Mouse (Mus musculus): ENCODE data around the gene Vcl. TPM values are rescaled to one million over a fixed set of nuclear protein-coding genes. Genes with fewer than 3 reads are reported as not detected.

Vcl gene
- polyA plus RNA-seq, 1 experiment: 104 TPM

- Histone ChIP-seq H3ac (ENCODE audit: control insufficient read depth, insufficient read length) (no peak overlapping the region), H3K79me2 (ENCODE audit: control insufficient read depth, insufficient read depth) (peaks cover 52% of the 10 kb centered on the region), H3K4me3 (no peak overlapping the region), H3K27me3 (ENCODE audit: control insufficient read depth, insufficient read depth, insufficient read length) (no peaks in the 10 kb centered on the region), H3K4me2 (ENCODE audit: low read depth) (no peak overlapping the region), H3K36me3 (ENCODE audit: control insufficient read depth, insufficient read depth) (peaks cover 56% of the 10 kb centered on the region)
- TF ChIP-seq POLR2A (IDR thresholded peaks at IDR 0.05; ENCODE audit: insufficient read length, low read depth) (no peak), POLR2AphosphoS2 (IDR thresholded peaks at IDR 0.05; ENCODE audit: insufficient read length, low read depth) (no peak), E2F4 (IDR thresholded peaks at IDR 0.05; ENCODE audit: insufficient read depth) (no peak), CEBPB (IDR thresholded peaks at IDR 0.05; ENCODE audit: insufficient read depth, poor library complexity, severe bottlenecking) (no peak), MYOD1 (IDR thresholded peaks at IDR 0.05; ENCODE audit: control insufficient read depth in 1 of 3, insufficient read length in 2 of 3, low read depth in 2 of 3) (no peak), USF1 (IDR thresholded peaks at IDR 0.05; ENCODE audit: low read depth) (no peak), TCF12 (IDR thresholded peaks at IDR 0.05; ENCODE audit: insufficient read depth, poor library complexity, severe bottlenecking) (no peak)
These were observed 64.0 kb downstream of the Vcl start for GRCm38 (mm10) chr14:20993067-20993691.

GRCm38 (mm10) chr14:20994475-20994874 is 65.3 kb downstream of the Vcl start:
- TF ChIP-seq POLR2A (IDR thresholded peaks at IDR 0.05; ENCODE audit: insufficient read length, low read depth): no peak
- TF ChIP-seq E2F4 (IDR thresholded peaks at IDR 0.05; ENCODE audit: insufficient read depth): no peak
- TF ChIP-seq MYOD1 (IDR thresholded peaks at IDR 0.05; ENCODE audit: control insufficient read depth in 1 of 3, insufficient read length in 2 of 3, low read depth in 2 of 3): no peak
- TF ChIP-seq CEBPB (IDR thresholded peaks at IDR 0.05; ENCODE audit: insufficient read depth, poor library complexity, severe bottlenecking): no peak
- no peak for TF ChIP-seq POLR2AphosphoS2 (IDR thresholded peaks at IDR 0.05; ENCODE audit: insufficient read length, low read depth)
- no peak for TF ChIP-seq SRF (IDR thresholded peaks at IDR 0.05; ENCODE audit: control insufficient read depth, insufficient read length, low read depth)
- TF ChIP-seq TCF12 (IDR thresholded peaks at IDR 0.05; ENCODE audit: insufficient read depth, poor library complexity, severe bottlenecking): no peak
- TF ChIP-seq TCF3 (IDR thresholded peaks at IDR 0.05; ENCODE audit: insufficient read length, low read depth): no peak
- TF ChIP-seq USF1 (IDR thresholded peaks at IDR 0.05; ENCODE audit: low read depth): no peak
- no peak for TF ChIP-seq MYOG (IDR thresholded peaks at IDR 0.05; ENCODE audit: control insufficient read depth in 1 of 3, insufficient read depth in 1 of 3, insufficient read length in 2 of 3, low read depth in 2 of 3)
- no peak for TF ChIP-seq REST (IDR thresholded peaks at IDR 0.05; ENCODE audit: insufficient read depth, insufficient read length)
- no peak for TF ChIP-seq MAX (IDR thresholded peaks at IDR 0.05; ENCODE audit: low read depth)
- Histone ChIP-seq H3K36me3 (ENCODE audit: control insufficient read depth, insufficient read depth) (peaks cover 57% of the 10 kb centered on the region), H3K27me3 (ENCODE audit: control insufficient read depth, insufficient read depth, insufficient read length) (no peaks in the 10 kb centered on the region), H3K4me3 (no peak overlapping the region), H3K79me2 (ENCODE audit: control insufficient read depth, insufficient read depth) (peaks cover 54% of the 10 kb centered on the region), H3K4me2 (ENCODE audit: low read depth) (no peak overlapping the region), H3ac (ENCODE audit: control insufficient read depth, insufficient read length) (no peak overlapping the region)

- no peak for TF ChIP-seq POLR2AphosphoS2 (IDR thresholded peaks at IDR 0.05; ENCODE audit: insufficient read length, low read depth)
- TF ChIP-seq SRF (IDR thresholded peaks at IDR 0.05; ENCODE audit: control insufficient read depth, insufficient read length, low read depth): no peak
- TF ChIP-seq CEBPB (IDR thresholded peaks at IDR 0.05; ENCODE audit: insufficient read depth, poor library complexity, severe bottlenecking): no peak
- TF ChIP-seq USF1 (IDR thresholded peaks at IDR 0.05; ENCODE audit: low read depth): no peak
- no peak for TF ChIP-seq MYOG (IDR thresholded peaks at IDR 0.05; ENCODE audit: control insufficient read depth in 1 of 3, insufficient read depth in 1 of 3, insufficient read length in 2 of 3, low read depth in 2 of 3)
- TF ChIP-seq MAX (IDR thresholded peaks at IDR 0.05; ENCODE audit: low read depth): no peak
- TF ChIP-seq MYOD1 (IDR thresholded peaks at IDR 0.05; ENCODE audit: control insufficient read depth in 1 of 3, insufficient read length in 2 of 3, low read depth in 2 of 3): no peak
- no peak for TF ChIP-seq TCF3 (IDR thresholded peaks at IDR 0.05; ENCODE audit: insufficient read length, low read depth)
- TF ChIP-seq TCF12 (IDR thresholded peaks at IDR 0.05; ENCODE audit: insufficient read depth, poor library complexity, severe bottlenecking): no peak
- no peak for TF ChIP-seq POLR2A (IDR thresholded peaks at IDR 0.05; ENCODE audit: insufficient read length, low read depth)
- no peak for TF ChIP-seq E2F4 (IDR thresholded peaks at IDR 0.05; ENCODE audit: insufficient read depth)
- TF ChIP-seq REST (IDR thresholded peaks at IDR 0.05; ENCODE audit: insufficient read depth, insufficient read length): no peak
- Histone ChIP-seq H3K27me3 (ENCODE audit: control insufficient read depth, insufficient read depth, insufficient read length) (no peaks in the 10 kb centered on the region), H3K79me2 (ENCODE audit: control insufficient read depth, insufficient read depth) (peaks cover 50% of the 10 kb centered on the region), H3K36me3 (ENCODE audit: control insufficient read depth, insufficient read depth) (peaks cover 51% of the 10 kb centered on the region), H3ac (ENCODE audit: control insufficient read depth, insufficient read length) (no peak overlapping the region), H3K4me3 (no peak overlapping the region), H3K4me2 (ENCODE audit: low read depth) (no peak overlapping the region)
These were observed 66.3 kb downstream of the Vcl start for GRCm38 (mm10) chr14:20995497-20995896.

- Histone ChIP-seq H3K27me3 (ENCODE audit: control insufficient read depth, insufficient read depth, insufficient read length) (no peaks in the 10 kb centered on the region), H3K36me3 (ENCODE audit: control insufficient read depth, insufficient read depth) (peaks cover 55% of the 10 kb centered on the region), H3K4me3 (no peak overlapping the region), H3K79me2 (ENCODE audit: control insufficient read depth, insufficient read depth) (peaks cover 41% of the 10 kb centered on the region), H3K4me2 (ENCODE audit: low read depth) (no peak overlapping the region), H3ac (ENCODE audit: control insufficient read depth, insufficient read length) (no peak overlapping the region)
- TF ChIP-seq E2F4 (IDR thresholded peaks at IDR 0.05; ENCODE audit: insufficient read depth) (no peak), POLR2A (IDR thresholded peaks at IDR 0.05; ENCODE audit: insufficient read length, low read depth) (no peak), POLR2AphosphoS2 (IDR thresholded peaks at IDR 0.05; ENCODE audit: insufficient read length, low read depth) (no peak), MAX (IDR thresholded peaks at IDR 0.05; ENCODE audit: low read depth) (no peak), TCF3 (IDR thresholded peaks at IDR 0.05; ENCODE audit: insufficient read length, low read depth) (no peak), MYOG (IDR thresholded peaks at IDR 0.05; ENCODE audit: control insufficient read depth in 1 of 3, insufficient read depth in 1 of 3, insufficient read length in 2 of 3, low read depth in 2 of 3) (no peak), USF1 (IDR thresholded peaks at IDR 0.05; ENCODE audit: low read depth) (no peak), SRF (IDR thresholded peaks at IDR 0.05; ENCODE audit: control insufficient read depth, insufficient read length, low read depth) (no peak), REST (IDR thresholded peaks at IDR 0.05; ENCODE audit: insufficient read depth, insufficient read length) (no peak), TCF12 (IDR thresholded peaks at IDR 0.05; ENCODE audit: insufficient read depth, poor library complexity, severe bottlenecking) (no peak)
These were observed 67.2 kb downstream of the Vcl start for GRCm38 (mm10) chr14:20996361-20996760.
